Mouse (Mus musculus) forebrain, embryonic 13.5 days (tissue): Measurements from ENCODE around the gene Lhfpl2. TPM values are rescaled to one million over a fixed set of nuclear protein-coding genes. Genes with fewer than 3 reads are reported as not detected.
A peak's percentile ranks its signal among the peaks of the same experiment; 100 is the strongest.

ENCODE experiments used
- ATAC-seq: fragments of 200-750 bp; cut with Nextera tagmentation; 2 replicates; pipeline ENCODE4 v1.8.0; 2017
- H3K27ac ChIP-seq: fragments of 300-500 bp; sonication (generic); 2 replicates; pipeline ENCODE4 v1.5.1; 2015; ENCODE audit warnings: inconsistent platforms, mild to moderate bottlenecking, moderate library complexity
- H3K27me3 ChIP-seq: fragments of 300-500 bp; sonication (generic); 2 replicates; pipeline ENCODE4 v1.6.1; 2015; ENCODE audit warnings: mild to moderate bottlenecking, inconsistent platforms
- H3K36me3 ChIP-seq: fragments of 300-500 bp; sonication (generic); 2 replicates; pipeline ENCODE4 v1.6.1; 2015; ENCODE audit warnings: mild to moderate bottlenecking, inconsistent platforms; ENCODE audit not compliant: poor library complexity, severe bottlenecking
- H3K4me1 ChIP-seq: fragments of 300-500 bp; sonication (generic); 2 replicates; pipeline ENCODE4 v1.6.1; 2015; ENCODE audit warnings: inconsistent platforms
- H3K4me2 ChIP-seq: fragments of 300-500 bp; sonication (generic); 2 replicates; pipeline ENCODE4 v1.6.1; 2015; ENCODE audit warnings: inconsistent platforms, mild to moderate bottlenecking, moderate library complexity
- H3K4me3 ChIP-seq: fragments of 300-500 bp; sonication (generic); 2 replicates; pipeline ENCODE4 v1.5.1; 2015; ENCODE audit warnings: mild to moderate bottlenecking, inconsistent platforms
- H3K9ac ChIP-seq: fragments of 300-500 bp; sonication (generic); 2 replicates; pipeline ENCODE4 v1.6.1; 2015; ENCODE audit warnings: mild to moderate bottlenecking, inconsistent platforms
- H3K9me3 ChIP-seq: fragments of 300-500 bp; sonication (generic); replicated peaks from 2 replicates; pipeline ENCODE4 v1.6.1; 2016; ENCODE audit warnings: inconsistent platforms
- WGBS: fragments of 180-500 bp; shearing (Covaris S2); methylation state at CpG from one replicate; pipeline ENCODE4 v1.1.7; 2015; 5-methylcytosine and 5-hydroxymethylcytosine counted together
- polyA plus RNA-seq: library from polyadenylated mRNA; unstranded; fragments of >200 nt; fragmentation: Nextera tagmentation; extraction: Ambion mirVana; gene quantifications from 2 replicates; pipeline ENCODE4 v1.2.1, GENCODE M21; 2015

Lhfpl2 gene
- polyA plus RNA-seq, 1 experiment from 2014 or later = 10.1 TPM

DNA sequence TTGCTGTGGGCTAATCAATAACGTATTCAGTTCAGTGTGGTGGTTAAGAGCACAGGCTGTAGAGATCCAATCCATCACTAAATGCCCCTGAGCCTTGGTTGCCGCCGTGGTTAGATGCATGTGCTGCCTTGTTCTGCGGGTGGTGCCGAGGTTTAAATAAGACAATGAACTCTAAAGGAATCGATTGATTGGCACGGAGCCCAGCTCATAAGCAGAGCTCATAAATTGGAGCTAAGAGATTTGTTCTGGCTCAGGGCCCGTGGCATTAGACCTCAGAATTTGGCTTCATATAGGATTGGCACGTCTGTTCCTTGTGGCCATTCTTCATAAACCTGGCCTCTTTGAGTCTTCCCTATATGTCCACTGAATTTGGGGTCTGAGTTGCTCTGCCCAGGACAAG, 29.5 kb downstream of the Lhfpl2 start:
- no peak overlapping the region for H3K9ac ChIP-seq
- H3K4me2 ChIP-seq = no peak overlapping the region
- no peaks in the 10 kb centered on the region for H3K27me3 ChIP-seq
- no peaks in the 10 kb centered on the region for H3K4me1 ChIP-seq
- no peak for ATAC-seq
- no peak overlapping the region for H3K27ac ChIP-seq
- H3K9me3 ChIP-seq = no peaks in the 10 kb centered on the region
- H3K4me3 ChIP-seq = no peak overlapping the region
- H3K36me3 ChIP-seq = no peaks in the 10 kb centered on the region
- WGBS = 58% methylated on average over 9 of the region's 9 CpGs

GRCm38 (mm10) chr13:94088788-94089187, 31.2 kb downstream of the Lhfpl2 start:
- H3K4me3 ChIP-seq = no peak overlapping the region
- no peaks in the 10 kb centered on the region for H3K27me3 ChIP-seq
- no peaks in the 10 kb centered on the region for H3K36me3 ChIP-seq
- H3K4me2 ChIP-seq = no peak overlapping the region
- H3K27ac ChIP-seq = no peak overlapping the region
- H3K9me3 ChIP-seq = no peaks in the 10 kb centered on the region
- ATAC-seq = no peak
- H3K9ac ChIP-seq = no peak overlapping the region
- H3K4me1 ChIP-seq = no peaks in the 10 kb centered on the region
- 96% methylated on average over 9 of the region's 9 CpGs for WGBS

- Histone ChIP-seq H3K27ac (no peak overlapping the region), H3K9me3 (no peaks in the 10 kb centered on the region), H3K36me3 (no peaks in the 10 kb centered on the region), H3K27me3 (no peaks in the 10 kb centered on the region), H3K4me1 (no peaks in the 10 kb centered on the region), H3K4me2 (no peak overlapping the region), H3K9ac (no peak overlapping the region), H3K4me3 (no peak overlapping the region)
- ATAC-seq = no peak
- 85% methylated on average over 9 of the region's 9 CpGs for WGBS
Observed at GRCm38 (mm10) chr13:94089286-94089685, 31.7 kb downstream of the Lhfpl2 start.

GRCm38 (mm10) chr13:94091366-94091765, 33.8 kb downstream of the Lhfpl2 start:
- no peak overlapping the region for H3K27ac ChIP-seq
- no peaks in the 10 kb centered on the region for H3K4me1 ChIP-seq
- H3K4me3 ChIP-seq = no peak overlapping the region
- no peak overlapping the region for H3K4me2 ChIP-seq
- no peaks in the 10 kb centered on the region for H3K9me3 ChIP-seq
- no peaks in the 10 kb centered on the region for H3K36me3 ChIP-seq
- no peak for ATAC-seq
- H3K9ac ChIP-seq = no peak overlapping the region
- WGBS = 65% methylated on average over 2 of the region's 2 CpGs
- H3K27me3 ChIP-seq = no peaks in the 10 kb centered on the region

GRCm38 (mm10) chr13:94094176-94094575, 36.6 kb downstream of the Lhfpl2 start:
- 86% methylated on average over 4 of the region's 4 CpGs for WGBS
- Histone ChIP-seq H3K9ac (no peak overlapping the region), H3K4me1 (peaks cover 10% of the 10 kb centered on the region; the same call in 1 of the 2 replicates), H3K36me3 (no peaks in the 10 kb centered on the region), H3K9me3 (no peaks in the 10 kb centered on the region), H3K4me2 (no peak overlapping the region), H3K27ac (no peak overlapping the region), H3K27me3 (no peaks in the 10 kb centered on the region), H3K4me3 (no peak overlapping the region)
- no peak for ATAC-seq

- H3K27me3 ChIP-seq = no peaks in the 10 kb centered on the region
- H3K4me1 ChIP-seq = peaks cover 10% of the 10 kb centered on the region; the same call in 1 of the 2 replicates
- H3K27ac ChIP-seq = no peak overlapping the region
- no peak for ATAC-seq
- H3K9ac ChIP-seq = no peak overlapping the region
- no peaks in the 10 kb centered on the region for H3K9me3 ChIP-seq
- H3K36me3 ChIP-seq = no peaks in the 10 kb centered on the region
- WGBS = 84% methylated on average over 3 of the region's 3 CpGs
- no peak overlapping the region for H3K4me2 ChIP-seq
- no peak overlapping the region for H3K4me3 ChIP-seq
Observed at GRCm38 (mm10) chr13:94094625-94095024, 37.0 kb downstream of the Lhfpl2 start.

GRCm38 (mm10) chr13:94095202-94095601, 37.6 kb downstream of the Lhfpl2 start:
- Histone ChIP-seq H3K4me2 (no peak overlapping the region), H3K9me3 (no peaks in the 10 kb centered on the region), H3K27me3 (no peaks in the 10 kb centered on the region), H3K4me1 (peaks cover 10% of the 10 kb centered on the region; the same call in 1 of the 2 replicates), H3K36me3 (no peaks in the 10 kb centered on the region), H3K27ac (no peak overlapping the region), H3K4me3 (no peak overlapping the region), H3K9ac (no peak overlapping the region)
- no peak for ATAC-seq

DNA sequence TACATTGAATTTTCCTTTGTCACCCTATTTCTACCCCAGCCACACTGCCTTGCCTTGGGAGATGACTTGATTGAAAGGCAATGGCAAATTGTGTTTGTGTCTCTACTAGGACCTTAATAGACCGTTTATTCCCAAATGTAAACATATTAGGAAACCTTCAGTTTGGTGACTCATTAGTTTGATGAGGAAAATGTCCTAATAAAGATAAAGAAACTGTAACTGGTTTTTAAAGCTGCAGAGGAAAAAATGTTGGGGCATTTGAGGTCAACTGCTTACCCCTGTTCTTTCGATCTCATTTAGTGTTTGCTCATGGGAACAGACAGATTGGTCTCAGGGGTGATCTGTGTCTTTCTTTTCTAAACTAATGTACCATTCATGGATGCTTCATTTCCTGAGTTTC, 40.1 kb downstream of the Lhfpl2 start:
- no peak for ATAC-seq
- Histone ChIP-seq H3K4me3 (no peak overlapping the region), H3K36me3 (no peaks in the 10 kb centered on the region), H3K27me3 (no peaks in the 10 kb centered on the region), H3K9me3 (no peaks in the 10 kb centered on the region), H3K4me1 (peaks cover 10% of the 10 kb centered on the region; the same call in 1 of the 2 replicates), H3K4me2 (no peak overlapping the region), H3K27ac (no peak overlapping the region), H3K9ac (no peak overlapping the region)
- 85% methylated on average over 2 of the region's 2 CpGs for WGBS

DNA sequence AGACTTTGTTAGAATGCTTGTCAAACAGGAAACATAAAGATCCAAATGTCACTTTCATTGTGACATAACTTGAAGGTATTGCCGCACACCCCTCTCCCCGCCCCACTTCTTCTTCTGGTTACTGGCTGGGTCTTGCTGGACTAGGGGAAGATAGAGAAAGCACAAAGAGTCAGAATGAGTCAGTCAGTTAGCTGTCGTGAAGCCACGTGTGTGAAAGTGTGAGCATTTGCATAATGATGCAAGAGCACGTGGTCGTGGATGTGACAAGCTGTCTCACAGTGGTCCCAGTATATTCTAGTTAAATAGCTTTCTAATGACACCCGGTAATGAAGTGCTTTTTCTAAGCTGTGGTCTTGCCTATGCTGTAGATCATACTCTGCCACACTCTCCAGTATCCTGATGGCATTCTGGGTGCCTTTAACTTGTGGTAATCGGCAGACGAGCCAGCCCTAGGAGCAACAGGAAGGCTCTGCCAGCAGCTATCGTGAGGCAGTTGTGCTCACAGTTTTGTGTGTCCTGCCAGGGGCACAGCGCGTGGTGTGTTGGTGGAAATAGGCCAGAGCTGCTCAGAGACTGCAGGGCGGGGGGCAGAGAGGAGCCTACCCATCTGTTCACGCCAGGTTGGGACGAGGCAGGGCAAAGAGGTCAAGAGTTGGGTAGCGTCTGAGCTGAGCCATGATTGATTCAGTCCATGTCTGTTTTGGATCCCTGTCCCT, 40.9 kb downstream of the Lhfpl2 start:
- Histone ChIP-seq H3K4me2 (no peak overlapping the region), H3K4me3 (no peak overlapping the region), H3K27me3 (no peaks in the 10 kb centered on the region), H3K9ac (no peak overlapping the region), H3K4me1 (peaks cover 10% of the 10 kb centered on the region; the same call in 1 of the 2 replicates), H3K9me3 (no peaks in the 10 kb centered on the region), H3K36me3 (no peaks in the 10 kb centered on the region), H3K27ac (no peak overlapping the region)
- peak; percentile 82 for ATAC-seq
- whole genome bisulfite sequencing = 67% methylated on average over 16 of the region's 16 CpGs

GRCm38 (mm10) chr13:94099087-94099486, 41.5 kb downstream of the Lhfpl2 start:
- H3K4me3 ChIP-seq = no peak overlapping the region
- ATAC-seq = no peak
- H3K4me1 ChIP-seq = peaks cover 10% of the 10 kb centered on the region; the same call in 1 of the 2 replicates
- no peaks in the 10 kb centered on the region for H3K9me3 ChIP-seq
- H3K4me2 ChIP-seq = no peak overlapping the region
- no peaks in the 10 kb centered on the region for H3K36me3 ChIP-seq
- WGBS = 95% methylated on average over 10 of the region's 10 CpGs
- H3K27ac ChIP-seq = no peak overlapping the region
- H3K27me3 ChIP-seq = no peaks in the 10 kb centered on the region
- H3K9ac ChIP-seq = no peak overlapping the region

GRCm38 (mm10) chr13:94100361-94100760, 42.8 kb downstream of the Lhfpl2 start:
- WGBS = 76% methylated on average over 3 of the region's 3 CpGs
- Histone ChIP-seq H3K27ac (no peak overlapping the region), H3K36me3 (no peaks in the 10 kb centered on the region), H3K9ac (no peak overlapping the region), H3K4me2 (no peak overlapping the region), H3K27me3 (no peaks in the 10 kb centered on the region), H3K9me3 (no peaks in the 10 kb centered on the region), H3K4me1 (peaks cover 10% of the 10 kb centered on the region; the same call in 1 of the 2 replicates), H3K4me3 (no peak overlapping the region)
- no peak for ATAC-seq

GRCm38 (mm10) chr13:94101020-94101571, 43.5 kb downstream of the Lhfpl2 start:
- Histone ChIP-seq H3K27ac (no peak overlapping the region), H3K27me3 (no peaks in the 10 kb centered on the region), H3K4me1 (peaks cover 10% of the 10 kb centered on the region; the same call in 1 of the 2 replicates), H3K4me2 (no peak overlapping the region), H3K9me3 (no peaks in the 10 kb centered on the region), H3K4me3 (no peak overlapping the region), H3K36me3 (no peaks in the 10 kb centered on the region), H3K9ac (no peak overlapping the region)
- 90% methylated on average over 10 of the region's 10 CpGs for WGBS
- no peak for ATAC-seq
